Mouse (Mus musculus): ENCODE data around the gene Celf1.
A peak's percentile ranks its signal among the peaks of the same experiment; 100 is the strongest.

Celf1 gene

GRCm38 (mm10) chr2:91061849-91062481, 121.8 kb downstream of the Celf1 start:
- peak in 1 of 2 experiments; percentile 42 for DNase-seq (ENCODE audit: low spot score in 2 of 2)

GRCm38 (mm10) chr2:91062779-91063606, 122.8 kb downstream of the Celf1 start:
- no peak for DNase-seq (ENCODE audit: low spot score in 2 of 2)

GRCm38 (mm10) chr2:91064211-91064610, 124.0 kb downstream of the Celf1 start:
- no peak for DNase-seq (ENCODE audit: low spot score in 2 of 2)

- no peak for DNase-seq (ENCODE audit: low spot score in 2 of 2)
Observed at GRCm38 (mm10) chr2:91065544-91065943, 125.4 kb downstream of the Celf1 start.

GRCm38 (mm10) chr2:91066455-91066854, 126.3 kb downstream of the Celf1 start:
- no peak for DNase-seq (ENCODE audit: low spot score in 2 of 2)

GRCm38 (mm10) chr2:91068162-91068871, 128.1 kb downstream of the Celf1 start:
- no peak for DNase-seq (ENCODE audit: low spot score in 2 of 2)

GRCm38 (mm10) chr2:91068872-91069165, 128.6 kb downstream of the Celf1 start:
- no peak for DNase-seq (ENCODE audit: low spot score in 2 of 2)
